Mouse (Mus musculus) neural tube, embryonic 12.5 days (tissue): Measurements from ENCODE around the gene Medag. TPM values are rescaled to one million over a fixed set of nuclear protein-coding genes. Genes with fewer than 3 reads are reported as not detected.

Experiments
- ATAC-seq: fragments of 200-750 bp; cut with Nextera tagmentation; 2 replicates; pipeline ENCODE4 v1.8.0; 2017; ENCODE audit warnings: low read depth, mild to moderate bottlenecking, moderate TSS enrichment, moderate library complexity; ENCODE audit not compliant: low FRiP score
- H3K27ac ChIP-seq: fragments of 300-500 bp; sonication (generic); 2 replicates; pipeline ENCODE4 v1.5.1; 2016
- H3K27me3 ChIP-seq: fragments of 300-500 bp; sonication (generic); replicated peaks from 2 replicates; pipeline ENCODE4 v1.6.1; 2016; ENCODE audit warnings: mild to moderate bottlenecking
- H3K36me3 ChIP-seq: fragments of 300-500 bp; sonication (generic); 2 replicates; pipeline ENCODE4 v1.6.1; 2016; ENCODE audit warnings: mild to moderate bottlenecking
- H3K4me1 ChIP-seq: fragments of 300-500 bp; sonication (generic); 2 replicates; pipeline ENCODE4 v1.6.1; 2016
- H3K4me2 ChIP-seq: fragments of 300-500 bp; sonication (generic); replicated peaks from 2 replicates; pipeline ENCODE4 v1.6.1; 2016; ENCODE audit warnings: mild to moderate bottlenecking
- H3K4me3 ChIP-seq: fragments of 300-500 bp; sonication (generic); 2 replicates; pipeline ENCODE4 v1.5.1; 2016
- H3K9ac ChIP-seq: fragments of 300-500 bp; sonication (generic); 2 replicates; pipeline ENCODE4 v1.6.1; 2016; ENCODE audit warnings: mild to moderate bottlenecking
- H3K9me3 ChIP-seq: fragments of 300-500 bp; sonication (generic); 2 replicates; pipeline ENCODE4 v1.6.1; 2016; ENCODE audit warnings: mild to moderate bottlenecking
- WGBS: fragments of 180-500 bp; shearing (Covaris S2); methylation state at CpG from one replicate; pipeline ENCODE4 v1.1.7; 2016; 5-methylcytosine and 5-hydroxymethylcytosine counted together
- polyA plus RNA-seq: library from polyadenylated mRNA; unstranded; fragments of >200 nt; fragmentation: Nextera tagmentation; extraction: Ambion mirVana; gene quantifications from 2 replicates; pipeline ENCODE4 v1.2.1, GENCODE M21; 2016

The Medag gene
- polyA plus RNA-seq, 1 experiment from 2014 or later: 0.74 TPM

GRCm38 (mm10) chr5:149414369-149415167 is 3.0 kb downstream of the Medag start:
- H3K4me1 ChIP-seq: peaks cover 13% of the 10 kb centered on the region
- no peak overlapping the region for H3K27ac ChIP-seq
- no peaks in the 10 kb centered on the region for H3K9me3 ChIP-seq
- no peak overlapping the region for H3K4me3 ChIP-seq
- H3K9ac ChIP-seq: no peak overlapping the region
- no peak overlapping the region for H3K4me2 ChIP-seq
- H3K27me3 ChIP-seq: peaks cover 19% of the 10 kb centered on the region
- no peak for ATAC-seq
- WGBS: 83% methylated on average over 9 of the region's 9 CpGs
- no peaks in the 10 kb centered on the region for H3K36me3 ChIP-seq

- Histone ChIP-seq H3K4me1 (no peaks in the 10 kb centered on the region), H3K9ac (no peak overlapping the region), H3K27me3 (peaks cover 5% of the 10 kb centered on the region; the same call in 1 of the 2 replicates), H3K36me3 (no peaks in the 10 kb centered on the region), H3K9me3 (no peaks in the 10 kb centered on the region), H3K4me3 (no peak overlapping the region), H3K4me2 (no peak overlapping the region), H3K27ac (no peak overlapping the region)
- no peak for ATAC-seq
- WGBS: 95% methylated on average over 4 of the region's 4 CpGs
Measured at GRCm38 (mm10) chr5:149417381-149417780, 5.8 kb downstream of the Medag start.

GRCm38 (mm10) chr5:149426525-149426924 is 15.0 kb downstream of the Medag start:
- Histone ChIP-seq H3K27me3 (no peaks in the 10 kb centered on the region), H3K9me3 (no peaks in the 10 kb centered on the region), H3K4me2 (no peak overlapping the region), H3K4me1 (peaks cover 10% of the 10 kb centered on the region), H3K36me3 (no peaks in the 10 kb centered on the region), H3K9ac (no peak overlapping the region), H3K4me3 (no peak overlapping the region), H3K27ac (no peak overlapping the region)
- 100% methylated on average over 3 of the region's 3 CpGs for WGBS
- ATAC-seq: no peak

DNA sequence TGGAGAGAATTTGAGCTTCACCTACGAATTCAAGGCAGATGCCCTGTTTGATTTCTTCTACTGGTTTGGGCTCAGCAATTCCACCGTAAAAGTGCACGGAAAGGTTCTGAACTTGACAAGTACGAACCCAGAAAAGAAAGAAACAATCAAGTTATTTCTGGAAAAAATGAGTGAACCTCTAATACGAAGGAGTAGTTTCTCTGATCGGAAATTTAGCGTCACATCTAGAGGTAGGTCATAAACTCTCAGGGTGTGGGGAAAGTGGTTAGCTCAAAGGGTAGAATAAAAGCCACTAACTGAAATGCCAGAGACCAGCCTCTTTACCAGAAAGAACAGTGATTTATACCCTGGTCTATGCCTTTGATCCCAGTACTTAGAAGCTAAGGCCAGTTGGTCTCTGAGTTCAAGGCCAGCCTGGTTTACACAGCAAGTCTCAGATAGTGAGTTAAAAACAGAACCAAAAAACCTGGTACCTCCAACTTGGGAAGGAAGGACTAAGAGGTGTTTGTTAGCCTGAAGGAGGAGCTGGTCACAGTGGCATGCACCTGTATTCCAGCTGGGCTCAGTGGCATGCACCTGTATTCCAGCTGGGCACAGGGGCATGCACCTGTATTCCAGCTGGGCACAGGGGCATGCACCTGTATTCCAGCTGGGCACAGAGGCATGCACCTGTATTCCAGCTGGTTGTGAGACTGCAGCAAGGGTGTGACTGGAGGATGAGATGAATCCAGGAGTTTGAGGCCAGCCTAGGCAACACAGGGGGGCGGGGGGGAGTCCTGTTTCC is 15.9 kb downstream of the Medag start:
- H3K4me2 ChIP-seq: no peak overlapping the region
- H3K9me3 ChIP-seq: no peaks in the 10 kb centered on the region
- H3K4me3 ChIP-seq: no peak overlapping the region
- no peaks in the 10 kb centered on the region for H3K27me3 ChIP-seq
- 89% methylated on average over 8 of the region's 8 CpGs for WGBS
- no peak overlapping the region for H3K27ac ChIP-seq
- no peak for ATAC-seq
- peaks cover 10% of the 10 kb centered on the region for H3K4me1 ChIP-seq
- no peak overlapping the region for H3K9ac ChIP-seq
- no peaks in the 10 kb centered on the region for H3K36me3 ChIP-seq

- 13% methylated on average over 6 of the region's 6 CpGs for WGBS
- Histone ChIP-seq H3K36me3 (no peaks in the 10 kb centered on the region), H3K4me3 (no peak overlapping the region), H3K4me1 (peaks cover 10% of the 10 kb centered on the region), H3K9ac (no peak overlapping the region), H3K27ac (no peak overlapping the region), H3K27me3 (no peaks in the 10 kb centered on the region), H3K9me3 (no peaks in the 10 kb centered on the region), H3K4me2 (0 out of 2 replicates have a peak overlapping the region, but pooled peaks have one; percentile 16)
- peak; percentile 82 for ATAC-seq
Measured at GRCm38 (mm10) chr5:149428347-149428746, 16.8 kb downstream of the Medag start.

DNA sequence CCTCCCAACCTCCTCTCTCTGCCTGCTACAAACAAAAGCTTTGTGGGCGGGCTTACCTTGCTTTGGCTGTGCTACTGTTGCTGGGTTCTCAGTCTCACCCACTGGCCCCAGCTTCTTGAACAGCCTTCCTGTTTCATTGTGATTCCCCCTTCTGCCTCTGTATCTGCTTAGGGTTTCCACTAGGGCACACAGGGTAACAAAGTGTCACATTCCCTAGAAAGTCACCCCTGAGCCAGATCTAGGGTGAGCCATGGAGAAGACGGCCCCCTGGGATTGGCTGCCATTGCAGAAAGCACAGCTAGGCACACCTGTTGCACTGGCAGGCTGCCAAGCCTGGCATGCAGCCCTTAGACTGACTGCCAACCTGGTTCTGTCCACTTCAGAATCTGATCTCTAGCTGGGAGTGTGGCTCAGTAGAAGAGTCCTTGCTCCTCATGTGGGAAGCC is 17.3 kb downstream of the Medag start:
- no peaks in the 10 kb centered on the region for H3K9me3 ChIP-seq
- H3K4me1 ChIP-seq: peaks cover 10% of the 10 kb centered on the region
- no peak overlapping the region for H3K27ac ChIP-seq
- H3K36me3 ChIP-seq: no peaks in the 10 kb centered on the region
- H3K4me3 ChIP-seq: no peak overlapping the region
- no peak for ATAC-seq
- H3K9ac ChIP-seq: no peak overlapping the region
- H3K4me2 ChIP-seq: 0 out of 2 replicates have a peak overlapping the region, but pooled peaks have one; percentile 16
- H3K27me3 ChIP-seq: no peaks in the 10 kb centered on the region
- WGBS: 39% methylated on average over 2 of the region's 2 CpGs

- Histone ChIP-seq H3K27ac (no peak overlapping the region), H3K36me3 (no peaks in the 10 kb centered on the region), H3K27me3 (no peaks in the 10 kb centered on the region), H3K9ac (no peak overlapping the region), H3K4me1 (peaks cover 10% of the 10 kb centered on the region), H3K4me3 (no peak overlapping the region), H3K4me2 (no peak overlapping the region), H3K9me3 (no peaks in the 10 kb centered on the region)
- ATAC-seq: no peak
- 85% methylated on average over 4 of the region's 4 CpGs for WGBS
Measured at GRCm38 (mm10) chr5:149429541-149429940, 18.0 kb downstream of the Medag start.

DNA sequence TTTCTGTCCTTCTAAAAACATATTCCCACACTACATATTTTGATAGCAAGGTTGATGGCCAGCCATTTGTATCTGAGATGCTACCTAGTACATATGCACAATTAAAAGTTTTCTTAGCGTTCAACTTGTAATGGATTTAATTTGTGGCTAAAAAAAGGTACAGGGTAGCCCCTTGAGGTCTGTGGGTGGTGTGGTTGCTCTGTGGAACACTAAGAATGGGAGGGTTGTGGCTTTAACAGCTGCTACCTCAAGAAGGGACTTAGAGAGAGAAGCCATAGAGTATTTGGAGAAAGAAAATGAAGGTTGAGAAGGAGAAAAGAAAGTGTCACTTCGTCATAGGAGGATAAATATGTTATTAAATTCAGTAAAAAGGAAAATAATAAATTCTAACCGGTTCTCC is 19.4 kb downstream of the Medag start:
- Histone ChIP-seq H3K9ac (no peak overlapping the region), H3K36me3 (no peaks in the 10 kb centered on the region), H3K4me3 (no peak overlapping the region), H3K27me3 (no peaks in the 10 kb centered on the region), H3K4me1 (peaks cover 10% of the 10 kb centered on the region), H3K9me3 (no peaks in the 10 kb centered on the region), H3K27ac (no peak overlapping the region), H3K4me2 (no peak overlapping the region)
- 92% methylated on average over 3 of the region's 3 CpGs for WGBS
- no peak for ATAC-seq

- Histone ChIP-seq H3K4me3 (no peak overlapping the region), H3K4me2 (no peak overlapping the region), H3K27me3 (no peaks in the 10 kb centered on the region), H3K9me3 (no peaks in the 10 kb centered on the region), H3K9ac (no peak overlapping the region), H3K36me3 (no peaks in the 10 kb centered on the region), H3K4me1 (peaks cover 5% of the 10 kb centered on the region), H3K27ac (no peak overlapping the region)
- WGBS: 75% methylated on average over 7 of the region's 7 CpGs
- no peak for ATAC-seq
Measured at GRCm38 (mm10) chr5:149433618-149434017, 22.1 kb downstream of the Medag start.

- WGBS: 29% methylated on average over 9 of the region's 9 CpGs
- H3K4me3 ChIP-seq: no peak overlapping the region
- no peaks in the 10 kb centered on the region for H3K27me3 ChIP-seq
- no peaks in the 10 kb centered on the region for H3K36me3 ChIP-seq
- H3K9ac ChIP-seq: no peak overlapping the region
- H3K4me1 ChIP-seq: 0 out of 2 replicates have a peak, but pooled peaks cover 1% of the 10 kb centered on the region
- ATAC-seq: no peak
- no peak overlapping the region for H3K27ac ChIP-seq
- no peaks in the 10 kb centered on the region for H3K9me3 ChIP-seq
- H3K4me2 ChIP-seq: no peak overlapping the region
Measured at GRCm38 (mm10) chr5:149434141-149434690, 22.7 kb downstream of the Medag start.

DNA sequence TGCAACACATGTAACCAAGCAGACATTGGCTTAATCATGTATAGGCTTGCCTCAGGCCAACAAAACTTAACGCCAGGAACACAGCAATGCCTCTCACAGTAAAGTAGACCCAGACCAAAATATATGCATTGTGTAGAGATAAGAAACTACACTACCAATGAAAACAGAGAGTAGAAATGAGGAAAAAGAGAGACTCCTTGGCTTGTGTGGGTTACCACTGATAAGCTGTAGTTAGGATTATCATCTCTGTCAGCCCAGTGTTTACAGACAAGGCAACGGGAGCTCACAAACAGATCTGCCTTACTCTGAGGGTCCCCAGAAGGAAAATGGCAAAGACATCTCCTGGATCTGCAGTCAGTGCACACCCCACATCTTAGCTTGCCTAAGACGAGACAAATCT is 25.0 kb downstream of the Medag start:
- Histone ChIP-seq H3K27me3 (no peaks in the 10 kb centered on the region), H3K4me1 (peaks cover 14% of the 10 kb centered on the region), H3K4me2 (no peak overlapping the region), H3K9ac (no peak overlapping the region), H3K9me3 (no peaks in the 10 kb centered on the region), H3K27ac (no peak overlapping the region), H3K4me3 (no peak overlapping the region), H3K36me3 (no peaks in the 10 kb centered on the region)
- ATAC-seq: no peak
- 90% methylated on average over 3 of the region's 3 CpGs for WGBS

GRCm38 (mm10) chr5:149437150-149437549 is 25.6 kb downstream of the Medag start:
- H3K27me3 ChIP-seq: no peaks in the 10 kb centered on the region
- no peaks in the 10 kb centered on the region for H3K9me3 ChIP-seq
- no peak overlapping the region for H3K4me3 ChIP-seq
- no peak for ATAC-seq
- no peak overlapping the region for H3K27ac ChIP-seq
- H3K4me1 ChIP-seq: peaks cover 19% of the 10 kb centered on the region
- no peak overlapping the region for H3K4me2 ChIP-seq
- H3K9ac ChIP-seq: no peak overlapping the region
- no peaks in the 10 kb centered on the region for H3K36me3 ChIP-seq
- WGBS: 83% methylated on average over 6 of the region's 6 CpGs
